Mouse (Mus musculus): ENCODE results near the gene Ubl3. TPM values are rescaled to one million over a fixed set of nuclear protein-coding genes. Genes with fewer than 3 reads are reported as not detected.

Gene Ubl3
- 76.2 and 88.9 TPM in 2 replicates for polyA plus RNA-seq (2014; fragmentation: Nextera tagmentation; extraction: Ambion mirVana)

DNA sequence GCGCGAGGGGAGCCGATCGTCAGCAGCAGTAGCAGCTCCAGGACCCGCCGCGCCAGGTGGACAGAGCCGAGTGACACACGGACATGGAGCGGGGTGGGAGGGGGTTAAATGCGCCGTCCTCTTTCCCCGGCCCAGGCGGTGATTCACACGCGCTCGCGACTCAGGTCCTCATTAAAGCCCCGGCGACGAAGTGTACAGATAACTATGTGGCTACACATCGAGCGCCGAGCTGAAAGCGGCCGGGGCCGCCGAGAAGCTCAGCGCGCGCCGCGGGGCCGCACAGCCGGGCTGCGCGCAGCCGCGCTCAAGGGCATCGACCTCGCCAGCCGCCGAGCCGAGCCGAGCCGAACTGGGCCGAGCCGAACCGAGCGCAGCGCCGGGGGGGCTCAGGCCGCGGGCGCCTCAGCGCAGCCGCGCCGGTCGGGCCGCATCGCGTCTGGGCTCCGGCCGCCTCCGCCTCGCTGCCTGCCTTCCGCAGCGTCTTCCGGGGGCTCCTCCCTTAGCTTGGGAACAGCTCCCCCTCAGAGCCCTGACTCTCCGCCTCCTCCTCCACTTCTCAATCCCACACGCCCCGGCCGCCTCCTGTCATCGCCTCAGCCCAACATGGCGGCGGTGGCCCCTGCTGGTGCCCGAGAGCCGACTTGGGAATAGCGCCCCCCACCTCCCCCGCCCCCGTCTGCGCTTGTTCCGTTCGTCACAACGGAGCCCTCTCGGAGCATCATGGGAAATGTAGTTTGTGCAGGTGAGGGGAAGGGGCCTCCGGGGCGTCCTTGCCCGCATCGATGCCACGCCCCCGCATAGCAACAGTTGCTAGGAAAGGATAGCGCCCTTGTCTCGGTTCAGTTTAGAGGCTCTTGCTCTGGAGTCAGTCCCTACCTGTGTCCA is at the start of gene Ubl3:
TSS of gene Ubl3 (minus strand) at position 603 of the 885 bp plus-strand sequence.
- Histone ChIP-seq H3K4me1 (ENCODE audit: control insufficient read depth, insufficient read depth, low read length) (peaks cover 28% of the 10 kb centered on the region), H3K27me3 (replicated peaks; ENCODE audit: control insufficient read depth, insufficient read depth, low read length) (no peaks in the 10 kb centered on the region), H3K4me3 (ENCODE audit: low read depth, low read length) (peak within 1 kb of the TSS; percentile 69), H3K4me2 (ENCODE audit: low read length) (peak within 1 kb of the TSS; percentile 85), H3K9me3 (replicated peaks; ENCODE audit: control insufficient read depth, low read length) (no peaks in the 10 kb centered on the region), H3K36me3 (ENCODE audit: control insufficient read depth, insufficient read depth, low read length) (no peaks in the 10 kb centered on the region), H3K27ac (ENCODE audit: low read depth, low read length) (peak within 1 kb of the TSS; percentile 99), H3K9ac (ENCODE audit: low read length) (peak within 1 kb of the TSS; percentile 84)
- ATAC-seq: peak; percentile 95
- under 1% methylated on average over 75 of the region's 95 CpGs for WGBS
- DNase-seq (ENCODE audit: low spot score): peak; percentile 99

DNA sequence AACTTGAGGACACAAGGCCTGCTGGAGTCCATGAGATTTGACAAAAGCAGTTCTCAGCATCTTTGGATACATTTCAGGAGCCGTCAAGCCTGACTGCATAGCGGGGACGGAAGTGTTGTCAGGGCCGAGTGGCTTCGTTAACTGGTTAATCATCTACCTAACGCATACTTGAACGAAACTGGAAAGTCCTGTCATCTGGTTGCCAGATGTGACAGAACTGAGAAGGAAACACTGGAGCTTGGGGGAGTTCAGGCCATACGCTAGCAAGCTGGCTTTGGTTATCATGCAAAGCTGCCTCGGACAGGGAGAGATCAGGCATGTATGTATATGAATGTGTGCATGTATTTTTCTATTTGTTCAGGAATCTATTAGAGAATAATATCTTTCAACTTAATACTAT is 45.8 kb upstream of the Ubl3 start:
- H3K4me2 ChIP-seq (ENCODE audit: low read length): no peak overlapping the region
- H3K9me3 ChIP-seq (replicated peaks; ENCODE audit: control insufficient read depth, low read length): no peaks in the 10 kb centered on the region; the same call in 1 of the 2 replicates
- WGBS: 40% methylated on average over 9 of the region's 9 CpGs
- no peak overlapping the region for H3K27ac ChIP-seq (ENCODE audit: low read depth, low read length)
- H3K36me3 ChIP-seq (ENCODE audit: control insufficient read depth, insufficient read depth, low read length): no peaks in the 10 kb centered on the region
- H3K4me3 ChIP-seq (ENCODE audit: low read depth, low read length): no peak overlapping the region
- H3K27me3 ChIP-seq (replicated peaks; ENCODE audit: control insufficient read depth, insufficient read depth, low read length): no peaks in the 10 kb centered on the region
- no peak overlapping the region for H3K9ac ChIP-seq (ENCODE audit: low read length)
- no peak for DNase-seq (ENCODE audit: low spot score)
- no peaks in the 10 kb centered on the region for H3K4me1 ChIP-seq (ENCODE audit: control insufficient read depth, insufficient read depth, low read length)
- ATAC-seq: no peak

DNA sequence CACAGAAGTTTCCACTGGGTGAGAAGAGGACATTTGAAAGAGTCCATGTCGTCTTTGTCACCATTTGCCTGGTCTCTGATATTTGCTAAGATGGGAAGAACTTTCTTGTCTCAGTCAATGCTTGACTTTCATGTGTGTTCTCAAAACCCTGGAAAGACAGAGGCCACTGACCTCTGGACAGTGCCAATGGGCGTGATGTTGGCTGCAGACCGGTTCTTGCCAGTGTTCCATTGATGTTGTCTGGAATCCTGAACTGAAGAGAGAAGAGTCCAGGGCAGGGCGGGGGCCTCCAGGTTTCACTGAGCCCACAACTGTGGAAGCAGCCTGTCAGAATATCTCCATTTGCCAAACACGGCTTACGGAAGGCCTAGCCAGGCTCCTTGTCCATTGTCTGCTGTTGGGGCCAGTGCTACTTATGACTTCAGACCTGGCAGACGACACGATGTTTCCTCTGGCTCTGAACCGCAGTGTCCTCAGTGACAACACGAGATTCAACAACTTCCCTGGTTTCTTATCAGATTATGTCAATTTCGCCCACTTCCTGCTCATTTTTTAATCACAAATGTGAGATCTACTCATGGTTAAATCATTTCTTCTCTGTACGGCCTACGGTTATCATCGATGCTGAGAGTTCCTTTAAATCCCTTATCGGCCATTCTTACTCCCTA is 43.6 kb upstream of the Ubl3 start:
- Histone ChIP-seq H3K4me3 (ENCODE audit: low read depth, low read length) (no peak overlapping the region), H3K4me1 (ENCODE audit: control insufficient read depth, insufficient read depth, low read length) (no peaks in the 10 kb centered on the region), H3K9me3 (replicated peaks; ENCODE audit: control insufficient read depth, low read length) (no peaks in the 10 kb centered on the region), H3K27ac (ENCODE audit: low read depth, low read length) (no peak overlapping the region), H3K4me2 (ENCODE audit: low read length) (no peak overlapping the region), H3K36me3 (ENCODE audit: control insufficient read depth, insufficient read depth, low read length) (no peaks in the 10 kb centered on the region), H3K27me3 (replicated peaks; ENCODE audit: control insufficient read depth, insufficient read depth, low read length) (no peaks in the 10 kb centered on the region), H3K9ac (ENCODE audit: low read length) (no peak overlapping the region)
- ATAC-seq (no peak), DNase-seq (ENCODE audit: low spot score) (no peak)
- WGBS: 92% methylated on average over 15 of the region's 15 CpGs

DNA sequence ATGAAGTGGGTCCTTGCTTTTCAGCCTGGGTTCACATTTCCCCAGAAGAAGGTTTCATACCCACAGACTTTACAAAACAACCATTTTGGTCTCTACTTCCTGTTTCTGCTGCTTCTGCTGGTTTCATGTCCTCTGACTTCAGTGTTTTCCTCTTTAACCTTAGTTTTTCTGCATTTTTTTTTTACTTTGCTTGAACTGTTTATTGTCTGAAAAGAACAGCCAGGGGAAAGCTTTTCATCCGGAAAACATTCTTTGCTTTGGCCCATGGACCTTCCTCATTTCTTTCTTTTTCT is 42.8 kb upstream of the Ubl3 start:
- Histone ChIP-seq H3K27me3 (replicated peaks; ENCODE audit: control insufficient read depth, insufficient read depth, low read length) (no peaks in the 10 kb centered on the region), H3K4me1 (ENCODE audit: control insufficient read depth, insufficient read depth, low read length) (no peaks in the 10 kb centered on the region), H3K27ac (ENCODE audit: low read depth, low read length) (no peak overlapping the region), H3K4me3 (ENCODE audit: low read depth, low read length) (no peak overlapping the region), H3K36me3 (ENCODE audit: control insufficient read depth, insufficient read depth, low read length) (no peaks in the 10 kb centered on the region), H3K9ac (ENCODE audit: low read length) (no peak overlapping the region), H3K9me3 (replicated peaks; ENCODE audit: control insufficient read depth, low read length) (no peaks in the 10 kb centered on the region), H3K4me2 (ENCODE audit: low read length) (no peak overlapping the region)
- WGBS: 87% methylated on average over 1 of the region's 1 CpGs
- no peak for ATAC-seq
- DNase-seq (ENCODE audit: low spot score): no peak

DNA sequence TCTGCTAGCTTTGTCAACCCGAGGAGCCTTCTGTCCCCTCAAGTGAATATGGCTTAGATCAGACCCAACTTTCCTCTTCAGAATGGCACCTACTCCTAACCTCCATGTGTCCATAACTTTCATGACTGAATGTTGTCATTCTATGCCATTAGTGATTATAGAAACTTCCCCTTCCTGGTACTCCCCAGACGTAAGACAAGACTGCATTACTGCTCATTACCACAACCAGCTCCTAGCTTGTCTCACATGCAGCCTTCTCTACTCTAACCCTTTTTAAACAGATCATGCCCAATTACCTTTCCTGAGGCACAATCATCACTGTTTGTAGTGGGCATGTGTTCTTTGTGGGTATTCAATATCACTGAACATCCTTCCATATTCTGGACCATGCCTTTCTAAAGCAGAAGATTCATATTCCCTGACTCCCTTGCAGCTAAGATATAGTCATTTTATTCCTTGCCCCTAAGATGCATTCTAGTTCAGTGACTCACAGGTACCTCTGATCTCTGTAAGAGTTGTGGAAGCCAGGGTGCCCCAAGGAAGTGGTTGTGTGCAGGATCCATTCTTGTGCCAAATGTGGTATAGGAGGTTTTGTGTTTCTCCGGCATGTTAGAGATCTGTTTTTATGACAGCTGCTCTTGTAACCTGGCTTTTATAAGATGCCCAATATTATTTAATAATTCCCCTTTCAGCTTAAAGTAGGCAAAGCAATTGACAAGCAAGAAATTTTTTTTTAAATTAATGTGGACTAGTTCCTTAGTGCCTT is 42.3 kb upstream of the Ubl3 start:
- no peak overlapping the region for H3K9ac ChIP-seq (ENCODE audit: low read length)
- no peaks in the 10 kb centered on the region for H3K27me3 ChIP-seq (replicated peaks; ENCODE audit: control insufficient read depth, insufficient read depth, low read length)
- no peaks in the 10 kb centered on the region for H3K4me1 ChIP-seq (ENCODE audit: control insufficient read depth, insufficient read depth, low read length)
- no peaks in the 10 kb centered on the region for H3K9me3 ChIP-seq (replicated peaks; ENCODE audit: control insufficient read depth, low read length)
- no peak overlapping the region for H3K4me2 ChIP-seq (ENCODE audit: low read length)
- 91% methylated on average over 3 of the region's 3 CpGs for WGBS
- DNase-seq (ENCODE audit: low spot score): no peak
- H3K27ac ChIP-seq (ENCODE audit: low read depth, low read length): no peak overlapping the region
- no peak overlapping the region for H3K4me3 ChIP-seq (ENCODE audit: low read depth, low read length)
- ATAC-seq: no peak
- no peaks in the 10 kb centered on the region for H3K36me3 ChIP-seq (ENCODE audit: control insufficient read depth, insufficient read depth, low read length)

DNA sequence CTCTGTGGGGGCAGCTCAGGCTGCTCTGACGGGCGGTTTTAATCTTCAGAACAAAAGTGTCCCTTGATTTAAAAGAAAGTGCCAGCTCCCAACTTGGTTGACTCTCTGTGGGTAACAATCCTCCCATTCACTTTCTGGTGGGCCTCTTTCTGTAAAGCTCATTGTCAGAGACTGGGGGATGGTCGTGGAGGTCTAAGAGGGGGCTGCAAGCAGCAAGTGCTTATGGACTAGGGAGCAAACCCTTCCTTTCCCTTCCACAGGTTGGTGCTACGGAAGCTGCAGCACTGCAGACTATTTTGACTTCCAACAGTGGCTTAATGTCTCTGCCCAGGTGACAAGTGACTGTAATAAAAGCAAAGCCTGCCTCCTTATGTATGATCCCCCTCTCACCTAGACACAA is 41.0 kb upstream of the Ubl3 start:
- no peak overlapping the region for H3K4me3 ChIP-seq (ENCODE audit: low read depth, low read length)
- H3K4me1 ChIP-seq (ENCODE audit: control insufficient read depth, insufficient read depth, low read length): no peaks in the 10 kb centered on the region
- no peaks in the 10 kb centered on the region for H3K36me3 ChIP-seq (ENCODE audit: control insufficient read depth, insufficient read depth, low read length)
- H3K27ac ChIP-seq (ENCODE audit: low read depth, low read length): no peak overlapping the region
- H3K9ac ChIP-seq (ENCODE audit: low read length): no peak overlapping the region
- ATAC-seq (no peak), DNase-seq (ENCODE audit: low spot score) (no peak)
- no peak overlapping the region for H3K4me2 ChIP-seq (ENCODE audit: low read length)
- WGBS: 23% methylated on average over 4 of the region's 4 CpGs
- H3K9me3 ChIP-seq (replicated peaks; ENCODE audit: control insufficient read depth, low read length): no peaks in the 10 kb centered on the region
- no peaks in the 10 kb centered on the region for H3K27me3 ChIP-seq (replicated peaks; ENCODE audit: control insufficient read depth, insufficient read depth, low read length)

DNA sequence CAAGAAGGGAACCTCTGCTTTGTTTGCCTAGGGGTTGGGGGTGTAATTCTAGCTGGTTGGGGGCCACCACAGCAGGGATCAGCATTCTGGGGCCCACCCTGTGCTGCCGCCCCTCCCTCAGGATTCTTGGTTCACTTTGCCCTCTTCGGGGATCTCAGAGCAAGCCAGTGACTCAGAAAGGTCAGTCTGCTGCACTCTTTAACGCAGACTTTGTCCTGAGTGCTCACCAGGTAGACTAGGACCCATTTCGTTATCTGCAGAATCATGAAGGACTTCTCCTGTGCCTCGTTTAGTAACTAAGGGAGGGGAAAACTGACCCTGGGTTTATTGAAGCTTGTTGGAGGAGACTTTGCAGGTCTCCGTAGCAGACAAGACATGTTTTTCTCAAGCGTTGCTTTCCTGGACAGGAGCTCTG is 38.9 kb upstream of the Ubl3 start:
- H3K4me1 ChIP-seq (ENCODE audit: control insufficient read depth, insufficient read depth, low read length): peaks cover 5% of the 10 kb centered on the region
- H3K9ac ChIP-seq (ENCODE audit: low read length): no peak overlapping the region
- H3K27ac ChIP-seq (ENCODE audit: low read depth, low read length): no peak overlapping the region
- no peaks in the 10 kb centered on the region for H3K27me3 ChIP-seq (replicated peaks; ENCODE audit: control insufficient read depth, insufficient read depth, low read length)
- no peaks in the 10 kb centered on the region for H3K9me3 ChIP-seq (replicated peaks; ENCODE audit: control insufficient read depth, low read length)
- ATAC-seq: no peak
- WGBS: 57% methylated on average over 7 of the region's 7 CpGs
- DNase-seq (ENCODE audit: low spot score): no peak
- H3K36me3 ChIP-seq (ENCODE audit: control insufficient read depth, insufficient read depth, low read length): no peaks in the 10 kb centered on the region
- H3K4me2 ChIP-seq (ENCODE audit: low read length): no peak overlapping the region
- no peak overlapping the region for H3K4me3 ChIP-seq (ENCODE audit: low read depth, low read length)

DNA sequence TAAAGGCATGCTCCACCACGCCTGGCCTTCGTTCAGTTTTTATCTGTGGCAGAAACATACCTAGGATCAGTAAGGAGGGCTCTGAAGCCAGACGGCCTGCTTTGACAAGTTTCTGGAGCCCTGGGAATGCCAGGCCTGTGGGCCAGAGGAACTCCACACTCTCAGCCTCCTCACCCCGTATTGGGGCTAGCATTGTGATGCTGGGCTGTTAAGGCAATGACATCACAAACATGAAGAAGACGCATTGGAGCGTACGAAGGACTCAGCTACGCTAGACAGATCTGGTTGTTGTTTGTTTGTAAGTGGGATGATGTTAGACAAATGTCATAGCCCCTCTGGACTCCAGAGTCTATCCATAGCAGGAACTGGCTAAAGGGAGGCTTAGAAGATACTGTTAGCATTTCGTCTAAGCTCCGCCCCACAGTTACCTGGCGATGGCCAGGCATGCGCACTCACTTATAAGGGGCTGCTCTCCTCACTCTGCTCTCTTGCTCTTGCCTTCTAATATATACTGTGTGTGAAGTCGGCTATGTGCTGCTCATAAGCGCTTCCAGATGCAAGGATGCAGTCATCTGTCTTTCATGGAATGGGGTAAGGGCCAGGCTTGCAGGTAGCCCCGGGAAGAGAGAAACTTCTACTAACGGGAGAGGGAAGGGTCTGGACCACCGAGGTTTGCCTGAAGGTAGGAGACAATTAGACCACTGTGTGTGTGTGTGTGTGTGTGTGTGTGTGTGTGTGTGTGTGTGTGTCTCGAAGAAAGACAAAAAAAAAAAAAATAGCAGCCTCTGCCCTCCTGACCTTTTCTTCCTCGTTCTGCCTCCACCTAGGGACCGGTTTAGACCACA is 38.2 kb upstream of the Ubl3 start:
- 69% methylated on average over 19 of the region's 20 CpGs for WGBS

More for the DNA sequence above, 38.2 kb upstream of the Ubl3 start:
- Histone ChIP-seq H3K4me2 (ENCODE audit: low read length) (no peak overlapping the region), H3K9ac (ENCODE audit: low read length) (no peak overlapping the region), H3K27me3 (replicated peaks; ENCODE audit: control insufficient read depth, insufficient read depth, low read length) (no peaks in the 10 kb centered on the region), H3K4me1 (ENCODE audit: control insufficient read depth, insufficient read depth, low read length) (peaks cover 5% of the 10 kb centered on the region), H3K27ac (ENCODE audit: low read depth, low read length) (no peak overlapping the region), H3K36me3 (ENCODE audit: control insufficient read depth, insufficient read depth, low read length) (no peaks in the 10 kb centered on the region), H3K4me3 (ENCODE audit: low read depth, low read length) (no peak overlapping the region), H3K9me3 (replicated peaks; ENCODE audit: control insufficient read depth, low read length) (no peaks in the 10 kb centered on the region)
- no peak for DNase-seq (ENCODE audit: low spot score)
- ATAC-seq: no peak
